Mouse (Mus musculus) brain, embryonic 14.5 days (tissue): ENCODE measurements at regions not wholly inside any gene's neighbourhood (a gene's known extent, or its start where the extent isn't known, plus 50 kb on each side); places are given as distances from the start of the nearest gene placed in this dataset.

ENCODE experiments used
- CTCF ChIP-seq: fragments of 200-500 bp; IDR thresholded peaks from 2 replicates; pipeline ENCODE4 v1.5.1; 2012; ENCODE audit warnings: inconsistent platforms, mild to moderate bottlenecking, moderate library complexity, borderline replicate concordance; ENCODE audit not compliant: insufficient read depth, insufficient read length; ENCODE audit errors: extremely low read depth
- POLR2A ChIP-seq: fragments of 200-500 bp; IDR thresholded peaks from 2 replicates; pipeline ENCODE4 v1.6.1; 2012; ENCODE audit warnings: mild to moderate bottlenecking, inconsistent platforms, borderline replicate concordance; ENCODE audit not compliant: poor library complexity, insufficient read depth, insufficient read length, severe bottlenecking; ENCODE audit errors: extremely low read depth

GRCm38 (mm10) chr8:86288713-86289384 lies 291.6 kb downstream of the Abcc12 start:
- no peak for TF ChIP-seq POLR2A
- TF ChIP-seq CTCF: no peak
